Mouse (Mus musculus) liver, postnatal 0 days (tissue): Measurements from ENCODE around the gene Bad. TPM values are rescaled to one million over a fixed set of nuclear protein-coding genes. Genes with fewer than 3 reads are reported as not detected.

Experiments
- ATAC-seq: fragments of 200-750 bp; cut with Nextera tagmentation; 2 replicates; pipeline ENCODE4 v1.8.0; 2017; ENCODE audit warnings: mild to moderate bottlenecking, moderate library complexity
- DNase-seq: peaks from one replicate; pipeline ENCODE4 v3.0.0-alpha.2; 2016
- H3K27ac ChIP-seq: fragments of 300-500 bp; sonication (generic); 2 replicates; pipeline ENCODE4 v1.5.1; 2014; ENCODE audit warnings: antibody characterized with exemption, moderate library complexity, mild to moderate bottlenecking, low read depth
- H3K27me3 ChIP-seq: fragments of 300-500 bp; sonication (generic); 2 replicates; pipeline ENCODE4 v1.6.1; 2014; ENCODE audit warnings: low read length, control low read depth, mixed read lengths; ENCODE audit not compliant: insufficient read depth
- H3K36me3 ChIP-seq: fragments of 300-500 bp; sonication (generic); replicated peaks from 2 replicates; pipeline ENCODE4 v1.6.1; 2014; ENCODE audit warnings: mild to moderate bottlenecking, control low read depth, low read length, moderate library complexity, mixed read lengths; ENCODE audit not compliant: insufficient read depth
- H3K4me1 ChIP-seq: fragments of 300-500 bp; sonication (generic); 2 replicates; pipeline ENCODE4 v1.6.1; 2014; ENCODE audit warnings: antibody characterized with exemption, mild to moderate bottlenecking, control low read depth; ENCODE audit not compliant: insufficient read depth
- H3K4me2 ChIP-seq: fragments of 300-500 bp; sonication (generic); 2 replicates; pipeline ENCODE4 v1.6.1; 2014; ENCODE audit warnings: low read depth, mild to moderate bottlenecking, low read length, moderate library complexity, mixed read lengths
- H3K4me3 ChIP-seq: fragments of 300-500 bp; sonication (generic); 2 replicates; pipeline ENCODE4 v1.5.1; 2014; ENCODE audit warnings: low read depth, low read length
- H3K9ac ChIP-seq: fragments of 300-500 bp; sonication (generic); replicated peaks from 2 replicates; pipeline ENCODE4 v1.6.1; 2014; ENCODE audit warnings: mild to moderate bottlenecking, moderate library complexity
- H3K9me3 ChIP-seq: fragments of 300-500 bp; sonication (generic); 2 replicates; pipeline ENCODE4 v1.6.1; 2016; ENCODE audit warnings: mild to moderate bottlenecking, control low read depth, low read length, mixed read lengths
- CTCF ChIP-seq: sonication (generic); IDR thresholded peaks from 2 replicates; pipeline ENCODE4 v1.5.1; 2016; ENCODE audit warnings: antibody characterized with exemption, low read depth
- EP300 ChIP-seq: IDR thresholded peaks from 2 replicates; pipeline ENCODE4 v1.6.1; 2016; ENCODE audit warnings: antibody characterized with exemption, low read depth, mild to moderate bottlenecking
- WGBS: fragments of 180-500 bp; shearing (Covaris S2); extraction: QIAGEN DNeasy Blood & Tissue Kit; methylation state at CpG from one replicate; pipeline ENCODE4 v1.1.7; 2014; ENCODE audit not compliant: insufficient replicate concordance; 5-methylcytosine and 5-hydroxymethylcytosine counted together
- polyA plus RNA-seq: library from polyadenylated mRNA; unstranded; fragments of >200 nt; fragmentation: Nextera tagmentation; extraction: Ambion mirVana; gene quantifications from 2 replicates; pipeline ENCODE4 v1.2.1, GENCODE M21; 2015

Bad gene
- polyA plus RNA-seq, 1 experiment from 2014 or later = 30.6 TPM

DNA sequence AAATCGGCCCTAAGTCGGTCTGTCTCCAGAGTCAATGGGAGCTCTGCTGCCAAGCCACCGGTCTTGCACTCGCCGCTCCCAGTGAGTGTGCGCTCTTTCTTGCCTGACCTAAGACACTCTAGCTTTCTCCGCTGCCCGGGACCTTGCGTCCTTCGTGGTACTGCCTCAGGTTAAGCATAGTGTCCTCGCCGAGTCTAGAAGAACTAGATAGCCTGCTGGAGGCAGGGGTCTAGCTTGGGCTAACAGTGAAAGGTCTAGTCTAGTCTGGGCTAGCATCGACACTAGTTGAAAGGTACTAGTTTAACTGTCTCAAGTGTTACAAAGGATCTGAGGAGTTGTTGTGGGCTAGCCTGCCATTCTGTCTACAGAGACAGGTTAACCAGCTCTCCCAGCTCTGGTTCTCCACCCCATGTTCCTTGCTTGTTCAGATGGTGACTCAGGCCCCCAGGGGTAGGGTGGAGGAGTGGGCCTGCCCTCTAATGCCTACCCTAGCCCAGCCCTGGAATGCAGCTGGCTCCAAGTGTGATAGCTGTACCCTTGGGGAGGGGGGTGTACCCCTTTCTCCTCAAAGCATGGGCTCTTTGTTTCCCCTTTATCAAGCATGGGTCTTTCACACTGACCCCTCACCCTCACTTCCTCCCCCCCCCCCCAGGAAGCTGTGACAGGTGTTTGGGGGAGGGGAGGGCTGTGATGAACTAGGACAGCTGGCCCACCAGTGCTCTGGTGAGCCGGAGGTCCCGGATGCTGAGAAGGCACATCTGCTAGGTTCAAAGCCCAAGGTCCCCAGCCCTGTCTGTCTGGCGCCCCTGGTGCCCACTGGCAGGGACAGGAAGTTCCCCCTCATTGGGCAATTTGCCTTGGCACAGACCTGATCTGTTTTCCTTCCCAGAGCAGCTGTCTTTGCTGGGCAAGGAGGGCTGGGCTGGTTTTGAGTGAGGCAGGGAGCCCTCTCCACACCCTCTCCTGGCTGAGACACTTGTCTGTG, 34.2 kb downstream of the Bad start, which contains the start of gene Plcb3:
TSS of gene Plcb3 (minus strand) at position 934 of the 985 bp plus-strand sequence.
- ATAC-seq (no peak), DNase-seq (peak; percentile 79)
- H3K4me3 ChIP-seq = peak within 1 kb of the TSS; percentile 65
- H3K4me2 ChIP-seq = peak within 1 kb of the TSS; percentile 98
- no peaks in the 10 kb centered on the region for H3K9me3 ChIP-seq
- H3K4me1 ChIP-seq = peaks cover 37% of the 10 kb centered on the region
- no peaks in the 10 kb centered on the region for H3K27me3 ChIP-seq
- peak; percentile 60 for TF ChIP-seq CTCF
- TF ChIP-seq EP300 = peak; percentile 36; the same call in 1 of the 2 replicates
- WGBS = under 1% methylated on average over 16 of the region's 16 CpGs
- H3K27ac ChIP-seq = peak within 1 kb of the TSS; percentile 88
- H3K36me3 ChIP-seq = peaks cover 7% of the 10 kb centered on the region
- peak within 1 kb of the TSS; percentile 74 for H3K9ac ChIP-seq

DNA sequence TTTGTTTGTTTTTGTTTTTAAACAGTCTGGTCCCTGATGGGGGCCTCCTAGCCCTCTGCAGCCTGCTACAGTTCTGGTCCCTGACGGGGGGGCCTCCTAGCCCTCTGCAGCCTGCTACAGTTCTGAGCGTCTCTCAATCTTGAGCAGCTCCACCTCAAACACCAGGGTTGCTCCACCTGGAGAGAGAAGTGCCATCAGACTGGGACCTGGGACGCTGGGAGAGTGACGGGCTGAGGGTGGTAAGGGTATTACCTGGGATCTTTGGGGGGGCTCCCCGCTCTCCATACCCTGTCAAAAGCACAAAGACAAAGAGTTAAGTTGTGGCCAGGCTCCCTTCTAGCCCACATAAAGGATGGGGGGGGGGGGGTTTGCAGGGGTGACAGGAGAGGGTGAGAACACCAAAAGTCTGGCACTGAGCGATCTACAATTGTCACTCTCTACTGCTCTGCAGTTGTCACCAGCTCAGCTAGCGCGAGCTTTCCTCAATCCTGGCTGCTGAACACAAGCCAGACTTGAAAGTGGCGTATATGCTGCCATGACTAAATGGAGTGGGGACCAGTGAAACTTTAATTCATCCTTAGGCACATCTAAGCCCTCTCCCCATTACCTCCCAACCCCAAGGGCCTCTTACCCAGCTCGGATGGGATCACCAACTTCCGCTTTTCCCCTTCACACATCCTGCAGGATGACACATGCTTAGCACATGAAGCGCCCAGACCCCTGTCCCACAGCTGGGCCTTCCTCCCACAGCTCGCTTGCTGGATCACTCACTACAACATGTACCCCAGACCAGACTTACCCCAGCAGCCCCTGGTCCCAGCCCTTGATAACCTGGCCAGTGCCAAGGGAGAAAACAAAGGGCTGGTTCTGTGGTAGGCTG, 36.3 kb downstream of the Bad start:
- peak overlapping the region; percentile 95 for H3K4me2 ChIP-seq
- peaks cover 9% of the 10 kb centered on the region for H3K36me3 ChIP-seq
- no peak overlapping the region for H3K27ac ChIP-seq
- 75% methylated on average over 13 of the region's 13 CpGs for whole genome bisulfite sequencing
- H3K9me3 ChIP-seq = no peaks in the 10 kb centered on the region
- no peak for DNase-seq
- no peak overlapping the region; the same call in 1 of the 2 replicates for H3K4me3 ChIP-seq
- H3K9ac ChIP-seq = peak overlapping the region; percentile 68
- H3K4me1 ChIP-seq = peaks cover 45% of the 10 kb centered on the region
- ATAC-seq = no peak
- H3K27me3 ChIP-seq = no peaks in the 10 kb centered on the region
- TF ChIP-seq EP300 (no peak), CTCF (no peak)

DNA sequence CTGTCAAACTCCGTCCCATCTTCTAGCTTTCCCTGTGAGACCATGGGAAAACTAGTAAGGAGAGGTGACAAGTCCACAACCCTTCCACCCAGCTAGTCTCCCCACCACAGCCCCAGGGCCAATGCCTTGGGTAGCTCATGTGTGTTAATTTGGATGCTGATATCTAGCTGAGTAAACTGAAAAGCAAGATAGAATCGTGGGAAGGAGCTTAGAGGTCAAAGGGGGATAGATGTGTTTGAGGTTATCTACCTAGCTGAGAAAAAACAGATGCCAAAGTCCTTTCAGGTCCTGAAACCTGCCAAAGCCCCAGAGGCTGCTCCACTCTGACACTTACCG, 36.9 kb downstream of the Bad start:
- Histone ChIP-seq H3K36me3 (peaks cover 13% of the 10 kb centered on the region), H3K27me3 (no peaks in the 10 kb centered on the region), H3K9me3 (no peaks in the 10 kb centered on the region), H3K4me2 (peak overlapping the region; percentile 95), H3K27ac (peak overlapping the region; percentile 93), H3K9ac (peak overlapping the region; percentile 68; the same call in 1 of the 2 replicates), H3K4me3 (peak overlapping the region; percentile 75), H3K4me1 (peaks cover 45% of the 10 kb centered on the region)
- 35% methylated on average over 3 of the region's 3 CpGs for WGBS
- DNase-seq (no peak), ATAC-seq (no peak)
- TF ChIP-seq CTCF (no peak), EP300 (no peak)

DNA sequence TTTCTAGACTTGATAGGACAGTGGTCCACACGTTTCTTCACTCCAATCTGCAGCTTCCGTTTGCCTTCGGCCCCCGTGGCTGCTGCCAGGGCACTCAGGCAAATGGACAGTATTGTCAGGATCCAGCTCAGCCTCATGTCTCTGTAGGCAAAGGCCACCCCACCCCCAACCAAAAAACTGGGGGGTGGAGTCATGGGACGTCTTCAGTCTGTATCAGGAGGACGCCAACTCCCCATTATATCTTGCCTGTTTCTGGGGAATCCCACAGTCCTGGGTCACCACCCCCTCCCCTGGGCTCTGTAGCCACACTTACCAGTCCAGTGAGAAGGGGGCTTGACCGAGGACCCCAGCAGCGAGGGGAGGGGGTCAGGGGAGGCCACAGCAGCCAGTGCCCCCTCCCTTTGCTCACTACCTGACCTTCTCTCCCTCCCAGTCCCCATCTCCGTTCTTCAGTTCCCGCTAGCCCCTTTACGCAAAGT, 37.4 kb downstream of the Bad start:
- H3K4me1 ChIP-seq = peaks cover 41% of the 10 kb centered on the region
- WGBS = 9% methylated on average over 11 of the region's 11 CpGs
- peak overlapping the region; percentile 93 for H3K27ac ChIP-seq
- H3K36me3 ChIP-seq = peaks cover 17% of the 10 kb centered on the region
- peak overlapping the region; percentile 68 for H3K9ac ChIP-seq
- DNase-seq = peak; percentile 59
- TF ChIP-seq CTCF = no peak
- no peak for TF ChIP-seq EP300
- no peaks in the 10 kb centered on the region for H3K9me3 ChIP-seq
- H3K4me3 ChIP-seq = peak overlapping the region; percentile 75
- ATAC-seq = no peak
- H3K4me2 ChIP-seq = peak overlapping the region; percentile 95
- no peaks in the 10 kb centered on the region for H3K27me3 ChIP-seq

DNA sequence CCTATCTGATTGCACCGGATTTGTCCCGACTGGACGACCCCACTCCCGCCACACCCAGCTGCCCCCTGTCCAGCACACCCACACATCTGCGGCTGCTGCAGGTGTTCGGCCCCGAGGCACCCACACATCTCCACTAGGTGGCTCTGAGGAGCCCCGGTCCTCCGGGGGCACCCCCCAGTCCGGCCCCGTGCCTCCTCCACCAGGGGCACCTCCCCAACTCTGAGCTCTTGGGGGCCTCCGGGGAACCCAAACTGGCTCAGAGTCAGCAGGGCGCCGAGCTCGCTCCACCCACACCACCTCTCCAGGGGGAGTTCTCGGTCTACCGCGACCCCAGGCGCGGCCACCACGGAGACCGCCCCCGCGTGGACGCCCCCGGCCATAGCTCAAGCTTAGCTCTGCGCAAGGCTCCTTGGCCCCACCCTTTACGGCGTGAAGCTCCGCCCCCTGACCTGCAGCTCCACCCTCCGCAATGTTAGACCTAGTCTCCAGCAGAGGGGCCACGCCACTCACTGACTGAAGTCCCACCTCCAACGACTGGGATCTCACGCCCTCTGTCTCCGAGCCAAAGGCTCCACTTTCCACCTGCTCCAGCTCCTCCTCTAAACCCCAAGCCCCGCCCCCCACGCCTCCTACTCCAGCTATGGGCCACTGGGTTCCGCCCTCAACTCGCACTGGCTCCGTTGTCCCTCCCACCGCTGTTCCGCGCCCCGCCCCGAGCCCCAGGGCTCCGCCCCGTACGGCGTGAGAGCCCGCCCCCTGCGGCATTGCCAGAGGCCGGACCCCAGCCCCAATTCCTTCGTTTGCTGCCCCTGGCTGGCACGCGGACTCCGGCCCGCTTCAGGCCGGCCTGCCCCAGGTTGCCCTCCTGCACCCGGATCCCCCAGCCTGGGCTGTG, 38.1 kb downstream of the Bad start:
- WGBS = under 1% methylated on average over 53 of the region's 59 CpGs
- H3K4me1 ChIP-seq = peaks cover 40% of the 10 kb centered on the region
- peak; percentile 100 for DNase-seq

More for the DNA sequence above, 38.1 kb downstream of the Bad start:
- Histone ChIP-seq H3K36me3 (peaks cover 20% of the 10 kb centered on the region), H3K4me2 (peak overlapping the region; percentile 95), H3K9ac (peak overlapping the region; percentile 70), H3K27me3 (no peaks in the 10 kb centered on the region), H3K27ac (peak overlapping the region; percentile 93), H3K9me3 (no peaks in the 10 kb centered on the region), H3K4me3 (peak overlapping the region; percentile 75)
- peak; percentile 88 for ATAC-seq
- TF ChIP-seq EP300 (no peak), CTCF (peak; percentile 82)
